Mouse (Mus musculus) limb, embryonic 13.5 days (tissue): Measurements from ENCODE around the gene Tbcd. TPM values are rescaled to one million over a fixed set of nuclear protein-coding genes. Genes with fewer than 3 reads are reported as not detected.
"Not testable (repeated sequence)": the region's sequence is repeated elsewhere in the genome, so short reads cannot be mapped to it uniquely, and the experiment has no call there.

Source experiments
- ATAC-seq: fragments of 200-750 bp; cut with Nextera tagmentation; 2 replicates; pipeline ENCODE4 v1.8.0; 2017; ENCODE audit warnings: low read depth, moderate number of reproducible peaks, moderate TSS enrichment; ENCODE audit not compliant: low FRiP score
- H3K27ac ChIP-seq: fragments of 300-500 bp; sonication (generic); 2 replicates; pipeline ENCODE4 v1.5.1; 2015; ENCODE audit warnings: inconsistent platforms, mild to moderate bottlenecking, moderate library complexity
- H3K27me3 ChIP-seq: fragments of 300-500 bp; sonication (generic); 2 replicates; pipeline ENCODE4 v1.6.1; 2015; ENCODE audit warnings: mild to moderate bottlenecking, inconsistent platforms
- H3K36me3 ChIP-seq: fragments of 300-500 bp; sonication (generic); 2 replicates; pipeline ENCODE4 v1.6.1; 2015; ENCODE audit warnings: inconsistent platforms, mild to moderate bottlenecking, moderate library complexity
- H3K4me1 ChIP-seq: fragments of 300-500 bp; sonication (generic); 2 replicates; pipeline ENCODE4 v1.6.1; 2015; ENCODE audit warnings: inconsistent platforms
- H3K4me2 ChIP-seq: fragments of 300-500 bp; sonication (generic); replicated peaks from 2 replicates; pipeline ENCODE4 v1.6.1; 2015; ENCODE audit warnings: inconsistent platforms, mild to moderate bottlenecking, moderate library complexity
- H3K4me3 ChIP-seq: fragments of 300-500 bp; sonication (generic); 2 replicates; pipeline ENCODE4 v1.5.1; 2015; ENCODE audit warnings: moderate library complexity, mild to moderate bottlenecking, inconsistent platforms
- H3K9ac ChIP-seq: fragments of 300-500 bp; sonication (generic); 2 replicates; pipeline ENCODE4 v1.6.1; 2015; ENCODE audit warnings: mild to moderate bottlenecking, inconsistent platforms
- H3K9me3 ChIP-seq: fragments of 300-500 bp; sonication (generic); 2 replicates; pipeline ENCODE4 v1.6.1; 2016; ENCODE audit warnings: inconsistent platforms
- WGBS: fragments of 180-500 bp; shearing (Covaris S2); methylation state at CpG from one replicate; pipeline ENCODE4 v1.1.7; 2015; 5-methylcytosine and 5-hydroxymethylcytosine counted together
- polyA plus RNA-seq: library from polyadenylated mRNA; unstranded; fragments of >200 nt; fragmentation: Nextera tagmentation; extraction: Ambion mirVana; gene quantifications from 2 replicates; pipeline ENCODE4 v1.2.1, GENCODE M21; 2015

Tbcd gene
- polyA plus RNA-seq, 1 experiment from 2014 or later = 42.3 TPM

GRCm38 (mm10) chr11:121651556-121651955 is 199.8 kb downstream of the Tbcd start:
- no peak overlapping the region for H3K4me3 ChIP-seq
- no peak overlapping the region for H3K9ac ChIP-seq
- ATAC-seq = no peak
- no peak overlapping the region for H3K27ac ChIP-seq
- no peak overlapping the region for H3K4me2 ChIP-seq
- H3K36me3 ChIP-seq = peaks cover 16% of the 10 kb centered on the region
- no peaks in the 10 kb centered on the region for H3K27me3 ChIP-seq
- no peaks in the 10 kb centered on the region for H3K4me1 ChIP-seq
- no peaks in the 10 kb centered on the region for H3K9me3 ChIP-seq
- WGBS = 92% methylated on average over 9 of the region's 9 CpGs

GRCm38 (mm10) chr11:121651983-121652382 is 200.2 kb downstream of the Tbcd start:
- no peak overlapping the region for H3K4me3 ChIP-seq
- 96% methylated on average over 5 of the region's 5 CpGs for WGBS
- H3K27me3 ChIP-seq = no peaks in the 10 kb centered on the region
- H3K9ac ChIP-seq = no peak overlapping the region
- H3K27ac ChIP-seq = no peak overlapping the region
- H3K36me3 ChIP-seq = peaks cover 16% of the 10 kb centered on the region
- no peak overlapping the region for H3K4me2 ChIP-seq
- H3K9me3 ChIP-seq = no peaks in the 10 kb centered on the region
- ATAC-seq = no peak
- no peaks in the 10 kb centered on the region for H3K4me1 ChIP-seq

- 51% methylated on average over 10 of the region's 10 CpGs for WGBS
Observed at GRCm38 (mm10) chr11:121652547-121653305, 201.0 kb downstream of the Tbcd start.

GRCm38 (mm10) chr11:121653631-121654030 is 201.9 kb downstream of the Tbcd start:
- WGBS = 92% methylated on average over 4 of the region's 4 CpGs
- no peak for ATAC-seq
- Histone ChIP-seq H3K36me3 (peaks cover 14% of the 10 kb centered on the region), H3K9ac (no peak overlapping the region), H3K27me3 (no peaks in the 10 kb centered on the region), H3K9me3 (no peaks in the 10 kb centered on the region), H3K4me2 (no peak overlapping the region), H3K4me1 (no peaks in the 10 kb centered on the region), H3K27ac (no peak overlapping the region), H3K4me3 (no peak overlapping the region)

More at GRCm38 (mm10) chr11:121652547-121653305, 201.0 kb downstream of the Tbcd start:
- Histone ChIP-seq H3K27ac (no peak overlapping the region), H3K36me3 (peaks cover 14% of the 10 kb centered on the region), H3K4me3 (no peak overlapping the region), H3K4me2 (no peak overlapping the region), H3K4me1 (no peaks in the 10 kb centered on the region), H3K27me3 (no peaks in the 10 kb centered on the region), H3K9ac (no peak overlapping the region), H3K9me3 (no peaks in the 10 kb centered on the region)
- no peak for ATAC-seq

- no peak for ATAC-seq
- Histone ChIP-seq H3K4me1 (no peaks in the 10 kb centered on the region), H3K4me3 (no peak overlapping the region), H3K9ac (no peak overlapping the region), H3K4me2 (no peak overlapping the region), H3K9me3 (no peaks in the 10 kb centered on the region), H3K27me3 (no peaks in the 10 kb centered on the region), H3K27ac (no peak overlapping the region), H3K36me3 (peaks cover 10% of the 10 kb centered on the region)
- 75% methylated on average over 9 of the region's 9 CpGs for WGBS
Observed at GRCm38 (mm10) chr11:121654406-121654945, 202.7 kb downstream of the Tbcd start.

GRCm38 (mm10) chr11:121655166-121655806 is 203.5 kb downstream of the Tbcd start:
- H3K36me3 ChIP-seq = peaks cover 5% of the 10 kb centered on the region
- no peak overlapping the region for H3K9ac ChIP-seq
- H3K27me3 ChIP-seq = no peaks in the 10 kb centered on the region
- WGBS = 78% methylated on average over 6 of the region's 6 CpGs
- H3K4me3 ChIP-seq = no peak overlapping the region
- H3K27ac ChIP-seq = no peak overlapping the region
- H3K4me1 ChIP-seq = no peaks in the 10 kb centered on the region
- H3K9me3 ChIP-seq = no peaks in the 10 kb centered on the region
- no peak for ATAC-seq
- no peak overlapping the region for H3K4me2 ChIP-seq

GRCm38 (mm10) chr11:121655807-121656511 is 204.2 kb downstream of the Tbcd start:
- H3K27ac ChIP-seq = no peak overlapping the region
- no peaks in the 10 kb centered on the region for H3K9me3 ChIP-seq
- H3K9ac ChIP-seq = no peak overlapping the region
- no peaks in the 10 kb centered on the region for H3K27me3 ChIP-seq
- H3K4me2 ChIP-seq = no peak overlapping the region
- H3K4me3 ChIP-seq = no peak overlapping the region
- H3K4me1 ChIP-seq = no peaks in the 10 kb centered on the region
- no peak for ATAC-seq
- H3K36me3 ChIP-seq = no peaks in the 10 kb centered on the region; the same call in none of the 2 replicates
- WGBS = 78% methylated on average over 6 of the region's 6 CpGs

GRCm38 (mm10) chr11:121658151-121658550 is 206.4 kb downstream of the Tbcd start:
- no peak overlapping the region for H3K27ac ChIP-seq
- no peak overlapping the region for H3K9ac ChIP-seq
- H3K36me3 ChIP-seq = peaks cover 6% of the 10 kb centered on the region
- no peak for ATAC-seq
- H3K27me3 ChIP-seq = no peaks in the 10 kb centered on the region
- H3K4me1 ChIP-seq = no peaks in the 10 kb centered on the region
- H3K4me3 ChIP-seq = no peak overlapping the region
- H3K9me3 ChIP-seq = no peaks in the 10 kb centered on the region
- WGBS = 50% methylated on average over 1 of the region's 1 CpGs
- no peak overlapping the region for H3K4me2 ChIP-seq

GRCm38 (mm10) chr11:121660604-121661003 is 208.9 kb downstream of the Tbcd start:
- ATAC-seq, H3K4me3 ChIP-seq, H3K9ac ChIP-seq, H3K4me1 ChIP-seq, H3K4me2 ChIP-seq, H3K9me3 ChIP-seq, H3K27ac ChIP-seq, H3K27me3 ChIP-seq: not testable (repeated sequence)
- peaks cover 14% of the 10 kb centered on the region for H3K36me3 ChIP-seq
- 95% methylated on average over 2 of the region's 2 CpGs for WGBS

- H3K4me2 ChIP-seq = no peak overlapping the region
- WGBS = 94% methylated on average over 2 of the region's 2 CpGs
- no peak for ATAC-seq
- H3K36me3 ChIP-seq = peaks cover 14% of the 10 kb centered on the region
- no peaks in the 10 kb centered on the region for H3K27me3 ChIP-seq
- H3K4me3 ChIP-seq = no peak overlapping the region
- H3K9ac ChIP-seq = no peak overlapping the region
- no peaks in the 10 kb centered on the region for H3K9me3 ChIP-seq
- no peaks in the 10 kb centered on the region for H3K4me1 ChIP-seq
- no peak overlapping the region for H3K27ac ChIP-seq
Observed at GRCm38 (mm10) chr11:121661116-121661515, 209.4 kb downstream of the Tbcd start.
